Mouse (Mus musculus): Measurements from ENCODE around the gene Rai14. TPM values are rescaled to one million over a fixed set of nuclear protein-coding genes. Genes with fewer than 3 reads are reported as not detected.

Gene Rai14
- polyA plus RNA-seq, 1 experiment: 1.3 TPM

- Histone ChIP-seq H3K27me3 (ENCODE audit: control insufficient read depth, insufficient read depth, low read length) (no peaks in the 10 kb centered on the region), H3K4me1 (replicated peaks; ENCODE audit: control insufficient read depth, insufficient read depth, low read length) (no peaks in the 10 kb centered on the region), H3K27ac (ENCODE audit: control insufficient read depth, insufficient read depth, low read length) (no peak overlapping the region), H3K36me3 (ENCODE audit: control insufficient read depth, insufficient read depth, low read length) (no peaks in the 10 kb centered on the region), H3K4me3 (ENCODE audit: control insufficient read depth, insufficient read depth, low read length) (no peak overlapping the region)
- WGBS: 94% methylated on average over 16 of the region's 16 CpGs
- TF ChIP-seq POLR2A (IDR thresholded peaks at IDR 0.05; ENCODE audit: control insufficient read depth, extremely low read depth, insufficient read depth, low read length, poor library complexity) (no peak), CTCF (IDR thresholded peaks at IDR 0.05; ENCODE audit: borderline replicate concordance, control insufficient read depth, extremely low read depth, insufficient read depth, low read length, poor library complexity) (no peak)
- DNase-seq: no peak
These were observed 86.1 kb downstream of the Rai14 start for GRCm38 (mm10) chr15:10628131-10628979.

- Histone ChIP-seq H3K27ac (ENCODE audit: control insufficient read depth, insufficient read depth, low read length) (no peak overlapping the region), H3K27me3 (ENCODE audit: control insufficient read depth, insufficient read depth, low read length) (no peaks in the 10 kb centered on the region), H3K36me3 (ENCODE audit: control insufficient read depth, insufficient read depth, low read length) (no peaks in the 10 kb centered on the region), H3K4me3 (ENCODE audit: control insufficient read depth, insufficient read depth, low read length) (no peak overlapping the region), H3K4me1 (replicated peaks; ENCODE audit: control insufficient read depth, insufficient read depth, low read length) (no peaks in the 10 kb centered on the region)
- DNase-seq: no peak
- 92% methylated on average over 10 of the region's 10 CpGs for WGBS
- TF ChIP-seq CTCF (IDR thresholded peaks at IDR 0.05; ENCODE audit: borderline replicate concordance, control insufficient read depth, extremely low read depth, insufficient read depth, low read length, poor library complexity) (no peak), POLR2A (IDR thresholded peaks at IDR 0.05; ENCODE audit: control insufficient read depth, extremely low read depth, insufficient read depth, low read length, poor library complexity) (no peak)
These were observed 90.7 kb downstream of the Rai14 start for GRCm38 (mm10) chr15:10623571-10624227.

GRCm38 (mm10) chr15:10621194-10621593 lies 93.2 kb downstream of the Rai14 start:
- Histone ChIP-seq H3K4me1 (replicated peaks; ENCODE audit: control insufficient read depth, insufficient read depth, low read length) (no peaks in the 10 kb centered on the region), H3K4me3 (ENCODE audit: control insufficient read depth, insufficient read depth, low read length) (no peak overlapping the region), H3K27ac (ENCODE audit: control insufficient read depth, insufficient read depth, low read length) (no peak overlapping the region), H3K36me3 (ENCODE audit: control insufficient read depth, insufficient read depth, low read length) (no peaks in the 10 kb centered on the region), H3K27me3 (ENCODE audit: control insufficient read depth, insufficient read depth, low read length) (no peaks in the 10 kb centered on the region)
- TF ChIP-seq POLR2A (IDR thresholded peaks at IDR 0.05; ENCODE audit: control insufficient read depth, extremely low read depth, insufficient read depth, low read length, poor library complexity): no peak
- TF ChIP-seq CTCF (IDR thresholded peaks at IDR 0.05; ENCODE audit: borderline replicate concordance, control insufficient read depth, extremely low read depth, insufficient read depth, low read length, poor library complexity): no peak
- DNase-seq: no peak
- 91% methylated on average over 8 of the region's 8 CpGs for WGBS

- WGBS: 96% methylated on average over 3 of the region's 3 CpGs
- Histone ChIP-seq H3K4me1 (replicated peaks; ENCODE audit: control insufficient read depth, insufficient read depth, low read length) (no peaks in the 10 kb centered on the region), H3K27me3 (ENCODE audit: control insufficient read depth, insufficient read depth, low read length) (no peaks in the 10 kb centered on the region), H3K36me3 (ENCODE audit: control insufficient read depth, insufficient read depth, low read length) (no peaks in the 10 kb centered on the region), H3K4me3 (ENCODE audit: control insufficient read depth, insufficient read depth, low read length) (no peak overlapping the region), H3K27ac (ENCODE audit: control insufficient read depth, insufficient read depth, low read length) (no peak overlapping the region)
- DNase-seq: no peak
- TF ChIP-seq CTCF (IDR thresholded peaks at IDR 0.05; ENCODE audit: borderline replicate concordance, control insufficient read depth, extremely low read depth, insufficient read depth, low read length, poor library complexity) (no peak), POLR2A (IDR thresholded peaks at IDR 0.05; ENCODE audit: control insufficient read depth, extremely low read depth, insufficient read depth, low read length, poor library complexity) (no peak)
These were observed 94.7 kb downstream of the Rai14 start for GRCm38 (mm10) chr15:10619678-10620077.

GRCm38 (mm10) chr15:10618276-10618675 lies 96.1 kb downstream of the Rai14 start:
- Histone ChIP-seq H3K4me3 (ENCODE audit: control insufficient read depth, insufficient read depth, low read length) (no peak overlapping the region), H3K27me3 (ENCODE audit: control insufficient read depth, insufficient read depth, low read length) (no peaks in the 10 kb centered on the region), H3K27ac (ENCODE audit: control insufficient read depth, insufficient read depth, low read length) (no peak overlapping the region), H3K4me1 (replicated peaks; ENCODE audit: control insufficient read depth, insufficient read depth, low read length) (no peaks in the 10 kb centered on the region), H3K36me3 (ENCODE audit: control insufficient read depth, insufficient read depth, low read length) (no peaks in the 10 kb centered on the region)
- TF ChIP-seq CTCF (IDR thresholded peaks at IDR 0.05; ENCODE audit: borderline replicate concordance, control insufficient read depth, extremely low read depth, insufficient read depth, low read length, poor library complexity) (no peak), POLR2A (IDR thresholded peaks at IDR 0.05; ENCODE audit: control insufficient read depth, extremely low read depth, insufficient read depth, low read length, poor library complexity) (no peak)
- 46% methylated on average over 2 of the region's 2 CpGs for WGBS
- no peak for DNase-seq

- H3K27ac ChIP-seq (ENCODE audit: control insufficient read depth, insufficient read depth, low read length): no peak overlapping the region
- no peak for DNase-seq
- WGBS: 73% methylated on average over 6 of the region's 6 CpGs
- no peaks in the 10 kb centered on the region for H3K36me3 ChIP-seq (ENCODE audit: control insufficient read depth, insufficient read depth, low read length)
- no peaks in the 10 kb centered on the region for H3K4me1 ChIP-seq (replicated peaks; ENCODE audit: control insufficient read depth, insufficient read depth, low read length)
- H3K27me3 ChIP-seq (ENCODE audit: control insufficient read depth, insufficient read depth, low read length): no peaks in the 10 kb centered on the region
- no peak for TF ChIP-seq CTCF (IDR thresholded peaks at IDR 0.05; ENCODE audit: borderline replicate concordance, control insufficient read depth, extremely low read depth, insufficient read depth, low read length, poor library complexity)
- no peak for TF ChIP-seq POLR2A (IDR thresholded peaks at IDR 0.05; ENCODE audit: control insufficient read depth, extremely low read depth, insufficient read depth, low read length, poor library complexity)
- no peak overlapping the region for H3K4me3 ChIP-seq (ENCODE audit: control insufficient read depth, insufficient read depth, low read length)
These were observed 98.4 kb downstream of the Rai14 start for GRCm38 (mm10) chr15:10616001-10616400.

All from thymus, adult 2 months (tissue).